Mouse (Mus musculus) cortical plate, adult 2 months (tissue): ENCODE results near the gene Tmem243.

Experiments
- CTCF ChIP-seq: fragments of 200-500 bp; IDR thresholded peaks from 2 replicates; pipeline ENCODE4 v1.5.1; 2011; ENCODE audit warnings: mild to moderate bottlenecking, control low read depth, low read length; ENCODE audit not compliant: insufficient read depth; ENCODE audit errors: extremely low read depth
- POLR2A ChIP-seq: fragments of 200-500 bp; IDR thresholded peaks from 2 replicates; pipeline ENCODE4 v1.6.1; 2011; ENCODE audit warnings: mild to moderate bottlenecking, low read length, control low read depth; ENCODE audit not compliant: insufficient read depth; ENCODE audit errors: extremely low read depth

DNA sequence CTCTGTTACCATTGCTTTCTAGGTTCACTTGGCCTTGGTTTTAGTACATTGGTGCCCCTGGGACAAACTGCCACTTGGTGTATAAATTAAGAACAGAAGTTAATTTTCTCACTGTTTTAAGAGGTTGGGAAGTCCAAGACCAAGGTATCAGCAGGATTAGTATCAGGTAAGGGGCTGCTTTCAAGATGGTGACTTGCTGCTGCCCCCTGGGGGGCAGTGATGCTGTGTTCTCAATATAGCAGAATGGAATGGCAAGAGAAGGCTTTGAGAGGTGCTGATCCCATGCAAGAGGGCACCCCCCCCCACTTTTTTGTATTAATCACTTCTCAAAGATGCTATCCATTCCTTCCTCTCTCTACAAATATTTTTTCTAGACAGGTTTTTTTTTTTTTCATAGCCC is 9.1 kb downstream of the Tmem243 start:
- TF ChIP-seq CTCF, result no peak
- TF ChIP-seq POLR2A, result no peak
